In the genomic region with DNA sequence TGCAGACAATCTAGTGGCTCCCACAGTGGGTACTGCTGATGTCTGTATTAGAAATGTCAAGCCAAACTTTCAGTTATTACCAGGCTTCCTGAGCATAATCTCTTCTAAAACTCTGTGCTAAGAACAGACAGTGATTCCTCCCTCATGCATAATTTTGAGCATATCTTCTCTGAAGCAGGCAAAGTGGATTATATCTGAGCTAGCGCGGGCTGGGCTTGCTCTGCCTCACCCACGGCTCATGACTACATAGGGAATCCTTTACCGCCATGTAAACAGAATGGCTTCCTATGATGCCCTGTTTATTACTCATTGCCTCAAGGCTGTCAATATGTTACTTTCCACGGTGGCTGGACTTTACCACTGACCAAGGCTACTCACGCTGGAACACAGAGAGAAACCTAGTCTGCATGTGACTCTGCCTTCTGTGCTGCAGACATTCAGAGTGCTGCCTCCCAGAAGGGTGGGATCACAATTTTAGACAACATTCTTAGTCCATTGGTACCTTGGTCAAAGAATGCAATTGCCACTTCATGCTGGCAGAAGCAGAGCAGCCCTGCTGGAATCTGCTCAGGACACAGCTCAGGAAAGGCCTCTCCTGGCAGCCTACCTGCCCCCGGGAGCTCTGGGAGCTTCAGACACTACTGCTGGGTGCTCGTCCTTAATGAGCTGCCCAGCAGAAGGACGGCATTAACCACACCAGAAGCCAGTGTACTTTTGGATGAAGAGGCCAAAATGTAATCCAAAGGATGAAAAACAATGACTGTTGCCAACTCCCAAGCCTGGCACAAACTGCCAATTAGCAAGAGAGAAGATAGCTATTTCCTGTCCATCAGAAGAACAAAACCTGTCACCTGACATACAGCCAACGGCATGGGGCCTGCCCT, we compare ENCODE assay signal across 8 mouse cellular contexts.
A peak's percentile ranks its signal among the peaks of the same experiment; 100 is the strongest.
DNase-seq lines count a peak whose midpoint lies in the region; ATAC-seq lines count a peak whose summit lies in the region.

No protein-coding gene starts in this region.

- DNase-seq in frontal cortex, postnatal 25 days (ENCODE audit: low spot score in 2 of 2) = no peak
- DNase-seq in brain, adult 2 months (ENCODE audit: low read depth, low spot score) = peak; percentile 72
- peak; percentile 47 for DNase-seq in fat pad, adult 2 months (ENCODE audit: extremely low read depth, low read depth, low spot score)
- DNase-seq in kidney, postnatal 4 days = peak; percentile 14 to 36
- no peak for DNase-seq in T-cell, adult 2 months (ENCODE audit: low spot score)
- DNase-seq in c-Kit-positive CD71-positive TER-119-positive erythroid progenitor cells, embryonic 14.5 days (ENCODE audit: low spot score) = no peak
- DNase-seq in spleen, postnatal 10 days (ENCODE audit: low spot score in 2 of 2) = no peak

- ATAC-seq in frontal cortex, adult (ENCODE audit: low TSS enrichment) = peak; percentile 68

Comparison
In these comparisons a context has a peak if more than half of its experiments do, and no peak if none do; other contexts are left out.
1. DNase-seq: peak in brain, adult 2 months (single experiment), fat pad, adult 2 months (single experiment) and kidney, postnatal 4 days (2 of 2); none in frontal cortex, postnatal 25 days (0 of 2), T-cell, adult 2 months (single experiment), c-Kit-positive CD71-positive TER-119-positive erythroid progenitor cells, embryonic 14.5 days (single experiment) and spleen, postnatal 10 days (0 of 2).